Mouse (Mus musculus): ENCODE measurements around the gene Trpv3. TPM values are rescaled to one million over a fixed set of nuclear protein-coding genes. Genes with fewer than 3 reads are reported as not detected.

Trpv3 gene
- total RNA-seq (2012; rRNA removed) = 0.16 and 0.54 TPM in 2 replicates

- Histone ChIP-seq H3K4me3 (ENCODE audit: insufficient read depth in 1 of 2, low read depth in 1 of 2, low read length in 2 of 2, poor library complexity in 1 of 2, severe bottlenecking in 1 of 2) (no peak within 1 kb of the TSS), H3K4me1 (ENCODE audit: control insufficient read depth in 2 of 2, insufficient read depth in 2 of 2, low read length in 2 of 2, poor library complexity in 1 of 2) (no peaks in the 10 kb centered on the region), H3K9ac (ENCODE audit: insufficient read depth, low read depth, low read length, poor library complexity, severe bottlenecking) (no peak within 1 kb of the TSS), H3K36me3 (ENCODE audit: control insufficient read depth, insufficient read depth, low read length, poor library complexity, severe bottlenecking) (no peaks in the 10 kb centered on the region), H3K27ac (ENCODE audit: insufficient read depth, low read depth, low read length, poor library complexity, severe bottlenecking) (no peak within 1 kb of the TSS), H3K9me3 (ENCODE audit: control insufficient read depth, insufficient read depth, low read depth, low read length) (no peaks in the 10 kb centered on the region)
- no peak for DNase-seq (ENCODE audit: low read depth, low spot score)
- no peak for TF ChIP-seq CHD2 (IDR thresholded peaks at IDR 0.05; ENCODE audit: low read depth, low read length)
- in situ Hi-C loops (cut with MboI; ENCODE audit: low sequenced_read_pairs in 2 of 2, unreplicated experiment in 2 of 2) = no loop called here
Observed at GRCm38 (mm10) chr11:73267267-73267666, at the start of gene Trpv3. Gene Trpv3, plus strand, starts transcription at chr11:73267388.

DNA sequence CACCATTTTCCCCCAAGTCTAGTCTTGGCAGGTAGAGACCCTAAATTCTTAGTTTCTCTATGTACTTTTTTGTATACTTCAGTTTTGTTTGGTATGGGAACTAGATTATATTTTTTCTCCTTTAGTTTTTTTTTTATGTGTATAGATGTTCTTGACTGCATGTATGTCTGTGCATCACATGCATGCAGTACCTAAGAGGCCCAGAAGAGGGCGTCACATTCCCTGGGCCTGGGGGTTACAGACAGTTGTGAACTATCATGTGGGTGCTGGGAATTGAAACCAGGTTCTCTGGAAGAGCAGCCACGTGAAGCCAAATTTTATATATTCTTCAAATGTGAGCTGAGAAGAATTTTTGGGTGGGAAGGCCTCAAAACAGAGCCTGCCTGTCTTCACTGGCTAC, 47.5 kb upstream of the Trpv3 start:
- no peak for TF ChIP-seq MAFK (IDR thresholded peaks at IDR 0.05; ENCODE audit: insufficient read depth, low read depth, low read length)
- TF ChIP-seq ZC3H11A (IDR thresholded peaks at IDR 0.05; ENCODE audit: borderline replicate concordance, low read depth, low read length) = no peak
- no peak for TF ChIP-seq CHD2 (IDR thresholded peaks at IDR 0.05; ENCODE audit: low read depth, low read length)
- no peak for TF ChIP-seq HCFC1 (IDR thresholded peaks at IDR 0.05; ENCODE audit: borderline replicate concordance, insufficient read depth, low read length)
- TF ChIP-seq ZNF384 (IDR thresholded peaks at IDR 0.05; ENCODE audit: low read depth, low read length) = no peak
- no peak overlapping the region for H3K27ac ChIP-seq (ENCODE audit: insufficient read depth, low read depth, low read length, poor library complexity, severe bottlenecking)
- no peak overlapping the region for H3K4me3 ChIP-seq (ENCODE audit: insufficient read depth in 1 of 2, low read depth in 1 of 2, low read length in 2 of 2, poor library complexity in 1 of 2, severe bottlenecking in 1 of 2)
- no peaks in the 10 kb centered on the region for H3K36me3 ChIP-seq (ENCODE audit: control insufficient read depth, insufficient read depth, low read length, poor library complexity, severe bottlenecking)
- no peak for DNase-seq (ENCODE audit: low read depth, low spot score)
- in situ Hi-C loops (cut with MboI; ENCODE audit: low sequenced_read_pairs in 2 of 2, unreplicated experiment in 2 of 2) = no loop called here
- no peak overlapping the region for H3K9ac ChIP-seq (ENCODE audit: insufficient read depth, low read depth, low read length, poor library complexity, severe bottlenecking)
- peaks cover 0 to 2% of the 10 kb centered on the region in 2 experiments; a peak in 1 of 4 replicates for H3K4me1 ChIP-seq (ENCODE audit: control insufficient read depth in 2 of 2, insufficient read depth in 2 of 2, low read length in 2 of 2, poor library complexity in 1 of 2)
- H3K9me3 ChIP-seq (ENCODE audit: control insufficient read depth, insufficient read depth, low read depth, low read length) = no peaks in the 10 kb centered on the region

GRCm38 (mm10) chr11:73220651-73221050, 46.5 kb upstream of the Trpv3 start:
- TF ChIP-seq MAFK (IDR thresholded peaks at IDR 0.05; ENCODE audit: insufficient read depth, low read depth, low read length) = no peak
- no peak for TF ChIP-seq HCFC1 (IDR thresholded peaks at IDR 0.05; ENCODE audit: borderline replicate concordance, insufficient read depth, low read length)
- no peak for TF ChIP-seq CHD2 (IDR thresholded peaks at IDR 0.05; ENCODE audit: low read depth, low read length)
- no peak for TF ChIP-seq ZNF384 (IDR thresholded peaks at IDR 0.05; ENCODE audit: low read depth, low read length)
- no peak for TF ChIP-seq ZC3H11A (IDR thresholded peaks at IDR 0.05; ENCODE audit: borderline replicate concordance, low read depth, low read length)
- Histone ChIP-seq H3K36me3 (ENCODE audit: control insufficient read depth, insufficient read depth, low read length, poor library complexity, severe bottlenecking) (no peaks in the 10 kb centered on the region), H3K4me1 (ENCODE audit: control insufficient read depth in 2 of 2, insufficient read depth in 2 of 2, low read length in 2 of 2, poor library complexity in 1 of 2) (peaks cover 0 to 2% of the 10 kb centered on the region in 2 experiments; a peak in 1 of 4 replicates), H3K4me3 (ENCODE audit: insufficient read depth in 1 of 2, low read depth in 1 of 2, low read length in 2 of 2, poor library complexity in 1 of 2, severe bottlenecking in 1 of 2) (no peak overlapping the region), H3K9me3 (ENCODE audit: control insufficient read depth, insufficient read depth, low read depth, low read length) (no peaks in the 10 kb centered on the region), H3K27ac (ENCODE audit: insufficient read depth, low read depth, low read length, poor library complexity, severe bottlenecking) (no peak overlapping the region), H3K9ac (ENCODE audit: insufficient read depth, low read depth, low read length, poor library complexity, severe bottlenecking) (no peak overlapping the region)
- DNase-seq (ENCODE audit: low read depth, low spot score) = no peak
- in situ Hi-C loops (cut with MboI; ENCODE audit: low sequenced_read_pairs in 2 of 2, unreplicated experiment in 2 of 2) = no loop called here

DNA sequence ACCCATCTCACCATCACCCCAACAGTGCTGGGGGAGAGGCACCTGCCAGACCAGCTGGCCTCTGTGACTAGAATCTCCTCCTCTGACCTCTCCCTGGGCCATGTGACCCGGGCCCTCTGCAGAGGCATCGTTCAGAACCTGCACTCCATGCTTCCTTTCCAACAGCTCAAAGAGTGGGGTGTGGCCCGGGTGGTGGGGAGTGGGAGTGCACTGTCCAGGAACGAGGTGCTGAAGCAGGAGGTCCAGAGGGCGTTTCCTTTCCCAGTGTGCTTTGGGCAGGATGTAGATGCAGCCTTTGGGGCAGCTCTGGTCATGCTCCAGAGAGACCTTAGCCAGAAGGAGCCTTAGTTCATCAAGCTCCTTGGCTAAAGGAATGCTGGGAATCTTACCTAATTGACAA, 44.3 kb upstream of the Trpv3 start:
- no peak overlapping the region for H3K27ac ChIP-seq (ENCODE audit: insufficient read depth, low read depth, low read length, poor library complexity, severe bottlenecking)
- no peaks in the 10 kb centered on the region for H3K9me3 ChIP-seq (ENCODE audit: control insufficient read depth, insufficient read depth, low read depth, low read length)
- no peak overlapping the region for H3K4me3 ChIP-seq (ENCODE audit: insufficient read depth in 1 of 2, low read depth in 1 of 2, low read length in 2 of 2, poor library complexity in 1 of 2, severe bottlenecking in 1 of 2)
- DNase-seq (ENCODE audit: low read depth, low spot score) = no peak
- in situ Hi-C loops (cut with MboI; ENCODE audit: low sequenced_read_pairs in 2 of 2, unreplicated experiment in 2 of 2) = no loop called here
- no peaks in the 10 kb centered on the region for H3K36me3 ChIP-seq (ENCODE audit: control insufficient read depth, insufficient read depth, low read length, poor library complexity, severe bottlenecking)
- peaks cover 0 to 2% of the 10 kb centered on the region in 2 experiments; a peak in 1 of 4 replicates for H3K4me1 ChIP-seq (ENCODE audit: control insufficient read depth in 2 of 2, insufficient read depth in 2 of 2, low read length in 2 of 2, poor library complexity in 1 of 2)
- TF ChIP-seq CHD2 (IDR thresholded peaks at IDR 0.05; ENCODE audit: low read depth, low read length) = no peak
- TF ChIP-seq HCFC1 (IDR thresholded peaks at IDR 0.05; ENCODE audit: borderline replicate concordance, insufficient read depth, low read length) = no peak
- TF ChIP-seq MAFK (IDR thresholded peaks at IDR 0.05; ENCODE audit: insufficient read depth, low read depth, low read length) = no peak
- TF ChIP-seq ZNF384 (IDR thresholded peaks at IDR 0.05; ENCODE audit: low read depth, low read length) = no peak
- TF ChIP-seq ZC3H11A (IDR thresholded peaks at IDR 0.05; ENCODE audit: borderline replicate concordance, low read depth, low read length) = no peak
- no peak overlapping the region for H3K9ac ChIP-seq (ENCODE audit: insufficient read depth, low read depth, low read length, poor library complexity, severe bottlenecking)

GRCm38 (mm10) chr11:73223966-73224365, 43.2 kb upstream of the Trpv3 start:
- Histone ChIP-seq H3K9ac (ENCODE audit: insufficient read depth, low read depth, low read length, poor library complexity, severe bottlenecking) (no peak overlapping the region), H3K4me3 (ENCODE audit: insufficient read depth in 1 of 2, low read depth in 1 of 2, low read length in 2 of 2, poor library complexity in 1 of 2, severe bottlenecking in 1 of 2) (no peak overlapping the region), H3K9me3 (ENCODE audit: control insufficient read depth, insufficient read depth, low read depth, low read length) (no peaks in the 10 kb centered on the region), H3K36me3 (ENCODE audit: control insufficient read depth, insufficient read depth, low read length, poor library complexity, severe bottlenecking) (no peaks in the 10 kb centered on the region), H3K27ac (ENCODE audit: insufficient read depth, low read depth, low read length, poor library complexity, severe bottlenecking) (no peak overlapping the region), H3K4me1 (ENCODE audit: control insufficient read depth in 2 of 2, insufficient read depth in 2 of 2, low read length in 2 of 2, poor library complexity in 1 of 2) (peaks cover 0 to 2% of the 10 kb centered on the region in 2 experiments; a peak in 1 of 4 replicates)
- no peak for TF ChIP-seq ZC3H11A (IDR thresholded peaks at IDR 0.05; ENCODE audit: borderline replicate concordance, low read depth, low read length)
- TF ChIP-seq CHD2 (IDR thresholded peaks at IDR 0.05; ENCODE audit: low read depth, low read length) = no peak
- no peak for TF ChIP-seq HCFC1 (IDR thresholded peaks at IDR 0.05; ENCODE audit: borderline replicate concordance, insufficient read depth, low read length)
- no peak for TF ChIP-seq ZNF384 (IDR thresholded peaks at IDR 0.05; ENCODE audit: low read depth, low read length)
- TF ChIP-seq MAFK (IDR thresholded peaks at IDR 0.05; ENCODE audit: insufficient read depth, low read depth, low read length) = no peak
- DNase-seq (ENCODE audit: low read depth, low spot score) = peak; percentile 28
- in situ Hi-C loops (cut with MboI; ENCODE audit: low sequenced_read_pairs in 2 of 2, unreplicated experiment in 2 of 2) = no loop called here
